Mouse (Mus musculus) cortical plate, adult 2 months (tissue): ENCODE results near the gene Wdr37.

Source experiments
- CTCF ChIP-seq: fragments of 200-500 bp; IDR thresholded peaks from 2 replicates; pipeline ENCODE4 v1.5.1; 2011; ENCODE audit warnings: mild to moderate bottlenecking, control low read depth, low read length; ENCODE audit not compliant: insufficient read depth; ENCODE audit errors: extremely low read depth
- POLR2A ChIP-seq: fragments of 200-500 bp; IDR thresholded peaks from 2 replicates; pipeline ENCODE4 v1.6.1; 2011; ENCODE audit warnings: mild to moderate bottlenecking, low read length, control low read depth; ENCODE audit not compliant: insufficient read depth; ENCODE audit errors: extremely low read depth

GRCm38 (mm10) chr13:8864990-8865389, 6.7 kb downstream of the Wdr37 start:
- TF ChIP-seq CTCF (no peak), POLR2A (no peak)
